Mouse (Mus musculus) inflammation-experienced regulatory T-cells, adult 16 weeks (primary cell): Measurements from ENCODE around the gene Ppp4r4. TPM values are rescaled to one million over a fixed set of nuclear protein-coding genes. Genes with fewer than 3 reads are reported as not detected.

Source experiments
- polyA plus RNA-seq: library from polyadenylated mRNA; unstranded; fragments of 100-300 nt; shearing (Covaris generic); gene quantifications from one replicate; pipeline ENCODE4 v1.2.1, GENCODE M21; 2017

Ppp4r4 gene
- not detected for polyA plus RNA-seq

DNA sequence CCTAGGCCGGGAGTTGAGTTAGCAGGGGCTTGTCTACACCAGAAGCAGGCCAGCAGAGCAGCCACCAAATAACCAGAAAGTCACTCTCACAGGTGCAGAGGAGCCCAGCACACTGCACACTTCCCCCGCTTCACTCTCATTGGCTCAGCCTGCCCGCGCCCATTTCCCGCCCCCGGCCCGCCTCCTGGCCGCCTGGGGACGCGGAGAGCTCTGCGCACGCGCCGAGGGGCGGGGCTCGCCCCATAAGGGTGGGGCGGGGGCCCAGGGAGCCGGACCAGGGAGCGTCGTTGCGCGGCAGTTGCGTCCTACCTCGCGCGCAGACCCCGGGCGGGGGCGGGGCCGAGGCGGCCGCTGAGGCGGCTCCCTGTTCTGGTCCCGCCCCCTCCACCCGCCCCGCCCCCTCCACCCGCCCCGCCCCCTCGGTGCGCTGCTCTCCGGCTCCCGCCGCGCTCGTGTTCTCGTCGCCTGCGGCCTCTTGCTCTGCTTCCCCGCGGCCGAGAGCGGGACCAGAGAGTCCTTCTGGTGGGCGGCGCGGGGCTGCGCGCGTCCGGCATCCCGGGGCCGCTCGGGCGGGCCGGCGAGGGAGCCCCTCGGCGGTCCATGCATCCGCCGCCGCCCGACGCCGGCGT, at the start of gene Ppp4r4:
Ppp4r4 (plus strand) TSS at position 264 of the 629 bp plus-strand sequence.

DNA sequence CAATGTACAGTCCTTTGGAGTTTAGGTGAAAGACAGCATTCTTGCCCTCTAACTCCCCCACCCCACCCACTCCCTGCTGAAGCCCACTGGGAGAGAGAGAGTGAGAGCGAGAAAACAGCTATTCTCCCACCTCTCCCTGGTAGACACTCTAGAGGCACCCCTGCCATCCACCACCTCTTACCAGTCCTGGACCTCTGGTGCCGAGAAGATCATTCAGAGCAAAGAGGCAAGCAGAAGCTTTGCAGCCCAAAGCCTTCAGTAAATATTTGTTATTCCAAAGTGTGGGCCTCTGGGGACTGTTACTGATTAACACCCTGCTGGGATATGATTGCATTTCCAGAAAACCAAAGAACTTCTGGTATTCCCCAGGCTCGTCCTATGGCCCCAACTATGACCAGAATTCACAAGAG, 99.1 kb downstream of the Ppp4r4 start, which contains the start of gene Serpina10:
Serpina10 (minus strand) TSS at position 242 of the 410 bp plus-strand sequence.

DNA sequence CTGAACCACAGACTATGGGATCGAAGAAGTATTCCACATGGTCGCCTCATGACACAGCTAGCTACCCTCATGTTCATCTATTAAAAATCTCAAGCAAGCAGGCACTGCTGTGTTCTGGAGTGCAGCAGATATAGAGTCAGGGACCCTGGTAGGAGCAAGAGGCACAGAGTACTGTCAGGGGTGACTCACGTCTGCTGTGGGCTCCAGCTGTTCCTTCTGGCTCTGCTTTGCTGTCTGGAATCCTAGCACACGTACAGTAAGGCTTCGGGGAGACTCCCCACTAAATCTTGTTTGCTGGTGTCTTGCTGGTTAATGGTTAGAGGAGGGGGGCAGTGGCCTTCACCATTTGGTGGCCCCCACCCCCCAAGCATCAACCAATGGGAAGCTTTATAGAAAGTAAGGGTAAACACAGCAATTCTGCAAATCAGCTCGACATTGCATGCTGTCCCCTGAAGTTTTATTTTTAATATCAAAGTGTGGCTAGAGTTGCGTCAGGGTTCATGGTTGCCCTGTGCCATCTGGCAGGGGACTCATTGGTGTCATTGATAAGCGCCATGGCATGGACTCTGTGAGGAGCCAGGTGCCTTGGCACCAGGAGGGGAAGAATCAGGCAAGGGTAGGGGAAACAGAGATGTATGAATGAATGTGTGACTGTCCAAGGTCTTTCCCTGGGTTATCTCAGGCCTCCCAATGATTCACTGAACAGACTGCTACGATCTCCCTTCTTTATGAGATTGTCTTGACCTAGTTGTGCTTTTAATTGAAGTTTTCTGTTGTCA, 125.0 kb downstream of the Ppp4r4 start, which contains the start of gene Serpina6:
Serpina6 (minus strand) TSS at position 365 of the 779 bp plus-strand sequence.

Other genes starting within 250 kb of the Ppp4r4 start
- gene Fam181a, start 221.3 kb upstream of the Ppp4r4 start, polyA plus RNA-seq = not detected
- 13.0 TPM for gene Asb2, start 176.3 kb upstream of the Ppp4r4 start, polyA plus RNA-seq
- gene Otub2, start 143.6 kb upstream of the Ppp4r4 start, polyA plus RNA-seq = 3.6 TPM
- 2.5 TPM for gene 9330161L09Rik, start 124.5 kb upstream of the Ppp4r4 start, polyA plus RNA-seq
- gene Ddx24, start 106.5 kb upstream of the Ppp4r4 start, polyA plus RNA-seq = 234 TPM
- 426 TPM for gene Ifi27, start 98.1 kb upstream of the Ppp4r4 start, polyA plus RNA-seq
- 1,047 TPM for gene Ifi27l2a, start 88.6 kb upstream of the Ppp4r4 start, polyA plus RNA-seq
- gene Ifi27l2b, start 75.1 kb upstream of the Ppp4r4 start, polyA plus RNA-seq = not detected
- gene Serpina10, start 99.2 kb downstream of the Ppp4r4 start, polyA plus RNA-seq = not detected
- gene Serpina6, start 124.9 kb downstream of the Ppp4r4 start, polyA plus RNA-seq = not detected
- gene Serpina16, start 143.9 kb downstream of the Ppp4r4 start, polyA plus RNA-seq = not detected
- gene Serpina1f, start 163.2 kb downstream of the Ppp4r4 start, polyA plus RNA-seq = not detected
- gene Serpina1d, start 241.3 kb downstream of the Ppp4r4 start, polyA plus RNA-seq = not detected